Mouse (Mus musculus) skeletal muscle tissue, postnatal 0 days (tissue): ENCODE results near the gene Obscn. TPM values are rescaled to one million over a fixed set of nuclear protein-coding genes. Genes with fewer than 3 reads are reported as not detected.

Source experiments
- microRNA-seq, 2 experiments: library from miRNA; unstranded; fragments of <30 nt; microRNA quantifications; one replicate each; pipeline ENCODE4; 2016
- polyA plus RNA-seq: library from polyadenylated mRNA; unstranded; fragments of >200 nt; fragmentation: Nextera tagmentation; extraction: Ambion mirVana; gene quantifications from 2 replicates; pipeline ENCODE4 v1.2.1, GENCODE M21; 2015

Obscn gene
- polyA plus RNA-seq = 19.9 and 27.4 TPM in 2 replicates

GRCm38 (mm10) chr11:59135904-59136452 lies at the start of gene Obscn:
Gene Obscn, minus strand, starts transcription at chr11:59136402.

DNA sequence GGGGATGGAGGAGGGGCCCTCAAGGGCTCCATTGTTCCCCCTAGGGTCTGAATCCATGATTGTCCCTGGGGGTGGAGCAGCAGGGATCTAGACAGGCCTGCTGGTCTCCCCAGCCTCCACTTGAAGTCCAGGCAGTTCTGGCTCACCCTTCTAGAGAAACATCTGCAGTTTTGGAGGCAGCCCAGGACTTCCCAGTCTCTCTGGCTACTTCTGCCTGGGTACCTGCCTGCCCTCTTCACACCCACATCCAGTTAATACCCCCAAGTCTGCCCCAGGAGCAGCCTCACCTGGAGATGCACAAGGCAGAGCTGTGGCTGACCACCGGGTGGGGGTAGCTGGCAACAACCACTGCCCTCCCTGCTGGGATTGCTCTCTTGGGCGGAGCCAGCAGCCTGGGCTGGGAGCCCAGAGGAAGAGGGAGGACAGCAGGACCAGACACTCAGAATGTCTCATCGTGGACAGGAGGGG lies 46.7 kb upstream of the Obscn start, which contains the start of gene Gjc2:
Gene Gjc2, minus strand, starts transcription at position 350 of the 468 bp plus-strand sequence.

GRCm38 (mm10) chr11:59163255-59164236 lies 27.3 kb upstream of the Obscn start, which contains the start of gene Iba57:
Gene Iba57, minus strand, starts transcription at chr11:59163739.

DNA sequence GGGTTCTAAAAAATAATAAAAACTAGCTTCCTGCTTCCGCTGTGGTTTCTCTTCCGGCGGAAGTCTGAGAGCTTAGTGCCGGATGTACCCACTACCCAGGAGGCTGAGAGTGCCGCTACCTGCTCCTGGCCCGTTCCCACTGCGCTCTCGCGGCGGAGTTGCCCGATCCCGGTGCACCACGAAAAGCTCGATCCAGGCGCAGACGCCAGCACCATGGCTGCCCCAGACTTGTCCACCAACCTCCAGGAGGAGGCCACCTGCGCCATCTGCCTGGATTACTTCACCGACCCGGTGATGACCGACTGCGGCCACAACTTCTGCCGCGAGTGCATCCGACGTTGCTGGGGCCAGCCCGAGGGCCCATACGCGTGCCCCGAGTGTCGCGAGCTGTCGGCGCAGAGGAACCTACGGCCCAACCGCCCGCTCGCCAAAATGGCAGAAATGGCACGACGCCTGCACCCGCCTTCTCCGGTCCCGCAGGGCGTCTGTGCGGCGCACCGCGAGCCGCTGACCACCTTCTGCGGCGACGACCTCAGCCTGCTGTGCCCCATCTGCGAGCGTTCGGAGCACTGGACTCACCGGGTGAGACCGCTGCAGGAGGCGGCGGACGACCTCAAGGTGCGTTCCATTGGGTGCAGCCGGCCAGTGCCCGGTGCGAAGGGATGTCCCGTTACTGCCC lies 158.0 kb downstream of the Obscn start, which contains the start of gene Trim11:
Gene Trim11, plus strand, starts transcription at position 67 of the 679 bp plus-strand sequence.

DNA sequence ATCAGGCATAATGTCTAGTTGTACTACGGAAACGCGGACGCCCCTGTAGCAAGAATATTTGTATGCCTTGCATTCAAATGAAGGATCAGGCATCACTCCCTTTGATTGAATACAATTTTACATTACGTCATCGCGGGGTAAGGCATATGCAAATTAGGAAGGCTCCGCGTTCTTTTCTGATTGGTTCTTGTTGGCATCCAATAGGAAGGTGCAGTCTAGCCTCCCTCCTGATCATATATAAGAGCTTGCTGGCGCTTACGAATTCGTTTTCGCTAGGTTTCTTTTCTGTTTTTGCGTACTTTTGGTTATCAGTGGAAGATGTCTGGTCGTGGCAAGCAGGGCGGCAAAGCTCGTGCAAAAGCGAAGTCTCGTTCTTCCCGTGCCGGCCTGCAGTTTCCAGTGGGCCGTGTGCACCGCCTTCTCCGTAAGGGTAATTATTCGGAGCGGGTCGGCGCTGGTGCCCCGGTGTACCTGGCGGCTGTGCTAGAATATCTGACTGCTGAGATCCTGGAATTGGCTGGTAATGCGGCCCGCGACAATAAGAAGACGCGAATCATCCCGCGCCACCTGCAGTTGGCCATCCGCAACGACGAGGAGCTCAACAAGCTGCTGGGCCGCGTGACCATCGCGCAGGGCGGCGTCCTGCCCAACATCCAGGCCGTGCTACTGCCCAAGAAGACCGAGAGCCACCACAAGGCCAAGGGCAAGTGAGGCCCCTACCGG lies 181.6 kb downstream of the Obscn start, which contains the start of the genes Hist3h2a and Trim17:
Gene Hist3h2a, plus strand, starts transcription at position 266 of the 723 bp plus-strand sequence.
Gene Trim17, plus strand, starts transcription at position 266 of the 723 bp plus-strand sequence.

GRCm38 (mm10) chr11:58948542-58949479 lies 187.4 kb downstream of the Obscn start, which contains the start of gene Hist3h2ba:
Gene Hist3h2ba, plus strand, starts transcription at chr11:58948920.

Small RNA genes lying within 50 kb of the gene (microRNA-seq; reads per million reads assigned to microRNA genes)
- 0 to 0.10 reads per million in 2 experiments for gene Gm44313

Other genes with a start within 250 kb of the Obscn start
- gene Zfp39, start 232.2 kb downstream of the Obscn start, polyA plus RNA-seq = 3.0 and 3.2 TPM in 2 replicates
- gene Btnl10, start 218.5 kb downstream of the Obscn start, polyA plus RNA-seq = not detected in 2 replicates
- 161 and 166 TPM in 2 replicates for gene Rnf187, start 197.5 kb downstream of the Obscn start, polyA plus RNA-seq
- 2.4 and 2.5 TPM in 2 replicates for gene Hist3h2ba, start 187.5 kb downstream of the Obscn start, polyA plus RNA-seq
- 15.6 and 17.7 TPM in 2 replicates for gene Hist3h2a, start 181.7 kb downstream of the Obscn start, polyA plus RNA-seq
- gene Trim17, start 181.7 kb downstream of the Obscn start, polyA plus RNA-seq = 0.08 and 0.10 TPM in 2 replicates
- gene Trim11, start 158.3 kb downstream of the Obscn start, polyA plus RNA-seq = 13.7 and 15.2 TPM in 2 replicates
- gene Iba57, start 27.3 kb upstream of the Obscn start, polyA plus RNA-seq = 10.9 and 11.6 TPM in 2 replicates
- 0.85 and 1.6 TPM in 2 replicates for gene Gjc2, start 46.8 kb upstream of the Obscn start, polyA plus RNA-seq
- 54.6 and 62.7 TPM in 2 replicates for gene Guk1, start 55.8 kb upstream of the Obscn start, polyA plus RNA-seq
- 95.2 and 96.2 TPM in 2 replicates for gene Mrpl55, start 66.1 kb upstream of the Obscn start, polyA plus RNA-seq
- 10.5 and 13.2 TPM in 2 replicates for gene 2310033P09Rik, start 71.9 kb upstream of the Obscn start, polyA plus RNA-seq
- gene Arf1, start 91.9 kb upstream of the Obscn start, polyA plus RNA-seq = 305 and 358 TPM in 2 replicates
- gene Wnt3a, start 154.3 kb upstream of the Obscn start, polyA plus RNA-seq = not detected in 2 replicates
- 10.2 and 13.9 TPM in 2 replicates for gene Wnt9a, start 170.5 kb upstream of the Obscn start, polyA plus RNA-seq
- gene Prss38, start 239.3 kb upstream of the Obscn start, polyA plus RNA-seq = not detected in 2 replicates